Mouse (Mus musculus): ENCODE results near the gene Dedd2. TPM values are rescaled to one million over a fixed set of nuclear protein-coding genes. Genes with fewer than 3 reads are reported as not detected.

Gene Dedd2
- total RNA-seq, 2 experiments from 2014 or later = 14.8 to 16.9 TPM

- no peak for DNase-seq
Measured at GRCm38 (mm10) chr7:25246759-25247137, 26.3 kb upstream of the Dedd2 start.

- peak; percentile 70 for DNase-seq
Measured at GRCm38 (mm10) chr7:25246079-25246758, 25.8 kb upstream of the Dedd2 start.

GRCm38 (mm10) chr7:25244562-25245369 is 24.4 kb upstream of the Dedd2 start:
- no peak for DNase-seq

GRCm38 (mm10) chr7:25243361-25243760 is 22.9 kb upstream of the Dedd2 start:
- no peak for DNase-seq

- peak; percentile 76 for DNase-seq
Measured at GRCm38 (mm10) chr7:25241062-25241461, 20.6 kb upstream of the Dedd2 start.

- DNase-seq = no peak
Measured at GRCm38 (mm10) chr7:25240631-25241030, 20.2 kb upstream of the Dedd2 start.

GRCm38 (mm10) chr7:25238829-25239623 is 18.6 kb upstream of the Dedd2 start:
- DNase-seq = peak; percentile 85

- DNase-seq = peak; percentile 90
Measured at GRCm38 (mm10) chr7:25238015-25238706, 17.7 kb upstream of the Dedd2 start.

GRCm38 (mm10) chr7:25237249-25238014 is 17.0 kb upstream of the Dedd2 start, which contains the start of gene Gsk3a:
Gene Gsk3a, minus strand, starts transcription at chr7:25237851.
- DNase-seq = peak; percentile 98

GRCm38 (mm10) chr7:25235526-25235925 is 15.1 kb upstream of the Dedd2 start:
- no peak for DNase-seq

- DNase-seq = no peak
Measured at GRCm38 (mm10) chr7:25233061-25233460, 12.6 kb upstream of the Dedd2 start.

- no peak for DNase-seq
Measured at GRCm38 (mm10) chr7:25232101-25232648, 11.8 kb upstream of the Dedd2 start.

GRCm38 (mm10) chr7:25230690-25231285 is 10.4 kb upstream of the Dedd2 start:
- DNase-seq = no peak

GRCm38 (mm10) chr7:25227523-25228300 is 7.3 kb upstream of the Dedd2 start:
- no peak for DNase-seq

GRCm38 (mm10) chr7:25222275-25222967 is 2.0 kb upstream of the Dedd2 start:
- no peak for DNase-seq

- peak; percentile 98 for DNase-seq
Measured at GRCm38 (mm10) chr7:25221102-25221883, 878 bp upstream of the Dedd2 start, which contains the start of gene Zfp526. Gene Zfp526, plus strand, starts transcription at chr7:25221425.

- DNase-seq = peak; percentile 96
Measured at GRCm38 (mm10) chr7:25219756-25220456, 509 bp downstream of the Dedd2 start.

- no peak for DNase-seq
Measured at GRCm38 (mm10) chr7:25219416-25219750, 1.0 kb downstream of the Dedd2 start.

Measured in adrenal gland, postnatal 10 days (tissue).